Mouse (Mus musculus) gastrocnemius, postnatal 10 days (tissue): Measurements from ENCODE around the gene Flot1. TPM values are rescaled to one million over a fixed set of nuclear protein-coding genes. Genes with fewer than 3 reads are reported as not detected.

Experiments
- DNase-seq: peaks from one replicate; pipeline ENCODE4 v3.0.0; 2021; ENCODE audit warnings: mixed read lengths
- total RNA-seq, 2 experiments: library from RNA; stranded (reverse); gene quantifications; 2 replicates each; pipeline ENCODE4 v1.2.3; 2021

The Flot1 gene
- total RNA-seq, 2 experiments from 2014 or later, result 38.8 to 41.3 TPM

GRCm38 (mm10) chr17:35810900-35811648 lies 12.0 kb upstream of the Flot1 start:
- DNase-seq, result no peak

- DNase-seq, result no peak
Measured at GRCm38 (mm10) chr17:35812307-35812706, 10.7 kb upstream of the Flot1 start.

GRCm38 (mm10) chr17:35812736-35813135 lies 10.3 kb upstream of the Flot1 start:
- no peak for DNase-seq

GRCm38 (mm10) chr17:35813245-35813647 lies 9.8 kb upstream of the Flot1 start:
- DNase-seq, result peak; percentile 89

- DNase-seq, result no peak
Measured at GRCm38 (mm10) chr17:35813653-35814052, 9.4 kb upstream of the Flot1 start.

GRCm38 (mm10) chr17:35814678-35815077 lies 8.4 kb upstream of the Flot1 start:
- no peak for DNase-seq

- DNase-seq, result no peak
Measured at GRCm38 (mm10) chr17:35815836-35816235, 7.2 kb upstream of the Flot1 start.

- DNase-seq, result no peak
Measured at GRCm38 (mm10) chr17:35816686-35817085, 6.3 kb upstream of the Flot1 start.

- no peak for DNase-seq
Measured at GRCm38 (mm10) chr17:35817226-35817625, 5.8 kb upstream of the Flot1 start.

GRCm38 (mm10) chr17:35820111-35820510 lies 2.9 kb upstream of the Flot1 start:
- DNase-seq, result no peak

GRCm38 (mm10) chr17:35821439-35822430 lies 1.3 kb upstream of the Flot1 start, which contains the start of gene Ier3:
Gene Ier3 (plus strand): TSS chr17:35821684.
- peak; percentile 70 for DNase-seq

- DNase-seq, result no peak
Measured at GRCm38 (mm10) chr17:35822564-35822963, 466 bp upstream of the Flot1 start.

- DNase-seq, result no peak
Measured at GRCm38 (mm10) chr17:35824402-35824801, 1.4 kb downstream of the Flot1 start.

GRCm38 (mm10) chr17:35825109-35825850 lies 2.2 kb downstream of the Flot1 start:
- no peak for DNase-seq

- peak; percentile 85 for DNase-seq
Measured at GRCm38 (mm10) chr17:35829737-35830136, 6.7 kb downstream of the Flot1 start.

- no peak for DNase-seq
Measured at GRCm38 (mm10) chr17:35832400-35833238, 9.6 kb downstream of the Flot1 start.

- DNase-seq, result peak; percentile 20
Measured at GRCm38 (mm10) chr17:35833239-35833751, 10.3 kb downstream of the Flot1 start.

- no peak for DNase-seq
Measured at GRCm38 (mm10) chr17:35833894-35834293, 10.9 kb downstream of the Flot1 start.

GRCm38 (mm10) chr17:35834696-35835422 lies 11.8 kb downstream of the Flot1 start:
- DNase-seq, result peak; percentile 18

- DNase-seq, result no peak
Measured at GRCm38 (mm10) chr17:35835424-35836140, 12.6 kb downstream of the Flot1 start.
